ENCODE assay signal across 21 mouse cellular contexts in the genomic region with DNA sequence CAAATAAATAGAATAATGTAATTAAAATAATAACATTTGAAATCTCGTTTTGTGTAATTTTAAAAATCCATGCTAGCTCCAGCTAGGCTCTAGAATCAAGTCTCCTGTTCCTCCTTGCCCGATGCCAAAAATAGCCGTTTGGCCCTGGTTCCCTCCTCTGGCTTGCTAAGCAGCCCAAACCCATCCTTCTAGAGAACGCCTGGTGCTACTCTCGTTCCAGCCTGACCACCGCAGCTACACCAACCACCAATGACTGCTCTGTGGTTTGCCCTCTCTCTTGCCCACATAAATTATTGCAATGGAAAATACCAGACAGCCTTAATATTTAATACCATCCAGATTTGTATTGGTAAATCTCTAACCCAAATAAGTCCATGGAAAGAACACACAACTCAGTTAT. TPM values are rescaled to one million over a fixed set of nuclear protein-coding genes. Genes with fewer than 3 reads are reported as not detected.
"Had no signal": no experiment of that assay in that cellular context is flagged by ENCODE, and none has a peak within 500 bp of the region (broad histone marks: within the 10 kb centered on the region; RNA-seq: fewer than 3 reads in every experiment).

No protein-coding gene starts in this region.

- H3K4me3 ChIP-seq: neural tube, embryonic 12.5 days; neural tube, embryonic 13.5 days; neural tube, embryonic 15.5 days; stomach, embryonic 15.5 days had no signal

- H3K9ac ChIP-seq: neural tube, embryonic 12.5 days; neural tube, embryonic 13.5 days; neural tube, embryonic 15.5 days; stomach, embryonic 15.5 days had no signal

- H3K27me3 ChIP-seq: neural tube, embryonic 12.5 days; neural tube, embryonic 13.5 days; neural tube, embryonic 15.5 days; stomach, embryonic 15.5 days had no signal

- H3K36me3 ChIP-seq: neural tube, embryonic 12.5 days; neural tube, embryonic 13.5 days; neural tube, embryonic 15.5 days; stomach, embryonic 15.5 days had no signal

- DNase-seq: retina, postnatal 1 day; right cerebral cortex, adult 18-20 months; right cerebral cortex, postnatal 14 days; right cerebral cortex, postnatal 25 days; right cerebral cortex, postnatal 4 days; thymus, adult 18-20 months; thymus, adult 2 months; thymus, postnatal 14 days; thymus, postnatal 25 days; thymus, postnatal 36 days; thymus, postnatal 4 days had no signal

- H3K27ac ChIP-seq: neural tube, embryonic 12.5 days; neural tube, embryonic 13.5 days; neural tube, embryonic 15.5 days; stomach, embryonic 15.5 days; stomach, postnatal 0 days had no signal

- H3K9me3 ChIP-seq: neural tube, embryonic 12.5 days; neural tube, embryonic 13.5 days; neural tube, embryonic 15.5 days; stomach, embryonic 15.5 days had no signal

- H3K4me2 ChIP-seq: neural tube, embryonic 12.5 days; neural tube, embryonic 13.5 days; neural tube, embryonic 15.5 days; stomach, embryonic 15.5 days had no signal

RNA-seq across cellular contexts. Expression of a gene that starts 4.7 kb away (rescaled TPM):
- polyA plus RNA-seq: spleen, adult 2 months had no signal

RNA-seq across cellular contexts. Expression of a gene that starts 15.0 kb away (rescaled TPM):
- polyA plus RNA-seq: neural tube, embryonic 11.5 days; neural tube, embryonic 12.5 days; neural tube, embryonic 13.5 days; stomach, embryonic 14.5 days; stomach, embryonic 15.5 days; stomach, embryonic 16.5 days; stomach, postnatal 0 days had no signal

RNA-seq across cellular contexts. Expression of a gene that starts 45.9 kb away (rescaled TPM):
- polyA plus RNA-seq: neural tube, embryonic 11.5 days; neural tube, embryonic 12.5 days; neural tube, embryonic 13.5 days; neural tube, embryonic 14.5 days; neural tube, embryonic 15.5 days; spleen, adult 2 months; stomach, embryonic 14.5 days; stomach, embryonic 16.5 days; stomach, postnatal 0 days had no signal
